Mouse (Mus musculus): ENCODE results near the gene Galm. TPM values are rescaled to one million over a fixed set of nuclear protein-coding genes. Genes with fewer than 3 reads are reported as not detected.

Gene Galm
- polyA plus RNA-seq, 1 experiment, result 3.7 TPM

GRCm38 (mm10) chr17:80113468-80113867, 13.8 kb upstream of the Galm start:
- H3ac ChIP-seq (ENCODE audit: control insufficient read depth, insufficient read length, low read depth), result no peak overlapping the region
- H3K4me3 ChIP-seq (ENCODE audit: insufficient read depth, poor library complexity, severe bottlenecking), result no peak overlapping the region
- no peak for TF ChIP-seq MYOD1 (IDR thresholded peaks at IDR 0.05; ENCODE audit: control insufficient read depth, insufficient read length, low read depth)
- TF ChIP-seq CEBPB (IDR thresholded peaks at IDR 0.05; ENCODE audit: low read depth), result no peak
- no peak for TF ChIP-seq FOSL1 (IDR thresholded peaks at IDR 0.05; ENCODE audit: insufficient read depth, low read length, poor library complexity, severe bottlenecking)
- no peak for TF ChIP-seq CTCF (IDR thresholded peaks at IDR 0.05; ENCODE audit: control insufficient read depth, insufficient read depth, insufficient read length)
- no peak for TF ChIP-seq USF1 (IDR thresholded peaks at IDR 0.05; ENCODE audit: low read depth)
- no peak for TF ChIP-seq MAX (IDR thresholded peaks at IDR 0.05)
- no peak for TF ChIP-seq MYOG (IDR thresholded peaks at IDR 0.05; ENCODE audit: control insufficient read depth, extremely low read depth, insufficient read length)
- H3K79me3 ChIP-seq (ENCODE audit: low read depth), result no peaks in the 10 kb centered on the region
- H3K36me3 ChIP-seq (ENCODE audit: control insufficient read depth, insufficient read depth), result no peaks in the 10 kb centered on the region
- no peaks in the 10 kb centered on the region for H3K79me2 ChIP-seq (ENCODE audit: control insufficient read depth, insufficient read depth)
- no peaks in the 10 kb centered on the region for H3K27me3 ChIP-seq (ENCODE audit: control insufficient read depth, insufficient read depth, insufficient read length)

GRCm38 (mm10) chr17:80120396-80120795, 6.9 kb upstream of the Galm start:
- no peaks in the 10 kb centered on the region for H3K36me3 ChIP-seq (ENCODE audit: control insufficient read depth, insufficient read depth)
- H3ac ChIP-seq (ENCODE audit: control insufficient read depth, insufficient read length, low read depth), result no peak overlapping the region
- no peak overlapping the region for H3K4me3 ChIP-seq (ENCODE audit: insufficient read depth, poor library complexity, severe bottlenecking)
- no peaks in the 10 kb centered on the region for H3K27me3 ChIP-seq (ENCODE audit: control insufficient read depth, insufficient read depth, insufficient read length)
- no peaks in the 10 kb centered on the region for H3K79me2 ChIP-seq (ENCODE audit: control insufficient read depth, insufficient read depth)
- H3K79me3 ChIP-seq (ENCODE audit: low read depth), result no peaks in the 10 kb centered on the region
- TF ChIP-seq MAX (IDR thresholded peaks at IDR 0.05) (no peak), CEBPB (IDR thresholded peaks at IDR 0.05; ENCODE audit: low read depth) (no peak), FOSL1 (IDR thresholded peaks at IDR 0.05; ENCODE audit: insufficient read depth, low read length, poor library complexity, severe bottlenecking) (no peak), USF1 (IDR thresholded peaks at IDR 0.05; ENCODE audit: low read depth) (no peak), CTCF (IDR thresholded peaks at IDR 0.05; ENCODE audit: control insufficient read depth, insufficient read depth, insufficient read length) (no peak), MYOG (IDR thresholded peaks at IDR 0.05; ENCODE audit: control insufficient read depth, extremely low read depth, insufficient read length) (no peak), MYOD1 (IDR thresholded peaks at IDR 0.05; ENCODE audit: control insufficient read depth, insufficient read length, low read depth) (no peak)

GRCm38 (mm10) chr17:80121833-80122232, 5.4 kb upstream of the Galm start:
- no peaks in the 10 kb centered on the region for H3K79me3 ChIP-seq (ENCODE audit: low read depth)
- H3K4me3 ChIP-seq (ENCODE audit: insufficient read depth, poor library complexity, severe bottlenecking), result no peak overlapping the region
- H3ac ChIP-seq (ENCODE audit: control insufficient read depth, insufficient read length, low read depth), result no peak overlapping the region
- H3K27me3 ChIP-seq (ENCODE audit: control insufficient read depth, insufficient read depth, insufficient read length), result no peaks in the 10 kb centered on the region
- H3K36me3 ChIP-seq (ENCODE audit: control insufficient read depth, insufficient read depth), result no peaks in the 10 kb centered on the region
- H3K79me2 ChIP-seq (ENCODE audit: control insufficient read depth, insufficient read depth), result no peaks in the 10 kb centered on the region
- no peak for TF ChIP-seq MAX (IDR thresholded peaks at IDR 0.05)
- no peak for TF ChIP-seq CTCF (IDR thresholded peaks at IDR 0.05; ENCODE audit: control insufficient read depth, insufficient read depth, insufficient read length)
- TF ChIP-seq USF1 (IDR thresholded peaks at IDR 0.05; ENCODE audit: low read depth), result no peak
- no peak for TF ChIP-seq MYOG (IDR thresholded peaks at IDR 0.05; ENCODE audit: control insufficient read depth, extremely low read depth, insufficient read length)
- TF ChIP-seq MYOD1 (IDR thresholded peaks at IDR 0.05; ENCODE audit: control insufficient read depth, insufficient read length, low read depth), result no peak
- no peak for TF ChIP-seq FOSL1 (IDR thresholded peaks at IDR 0.05; ENCODE audit: insufficient read depth, low read length, poor library complexity, severe bottlenecking)
- TF ChIP-seq CEBPB (IDR thresholded peaks at IDR 0.05; ENCODE audit: low read depth), result no peak

GRCm38 (mm10) chr17:80124985-80125750, 2.1 kb upstream of the Galm start:
- H3K79me2 ChIP-seq (ENCODE audit: control insufficient read depth, insufficient read depth), result no peaks in the 10 kb centered on the region
- TF ChIP-seq MYOD1 (IDR thresholded peaks at IDR 0.05; ENCODE audit: control insufficient read depth, insufficient read length, low read depth) (no peak), USF1 (IDR thresholded peaks at IDR 0.05; ENCODE audit: low read depth) (no peak), FOSL1 (IDR thresholded peaks at IDR 0.05; ENCODE audit: insufficient read depth, low read length, poor library complexity, severe bottlenecking) (no peak), MYOG (IDR thresholded peaks at IDR 0.05; ENCODE audit: control insufficient read depth, extremely low read depth, insufficient read length) (no peak), CEBPB (IDR thresholded peaks at IDR 0.05; ENCODE audit: low read depth) (no peak), MAX (IDR thresholded peaks at IDR 0.05) (no peak), CTCF (IDR thresholded peaks at IDR 0.05; ENCODE audit: control insufficient read depth, insufficient read depth, insufficient read length) (no peak)
- no peak overlapping the region for H3K4me3 ChIP-seq (ENCODE audit: insufficient read depth, poor library complexity, severe bottlenecking)
- no peaks in the 10 kb centered on the region for H3K79me3 ChIP-seq (ENCODE audit: low read depth)
- no peaks in the 10 kb centered on the region for H3K36me3 ChIP-seq (ENCODE audit: control insufficient read depth, insufficient read depth)
- no peak overlapping the region for H3ac ChIP-seq (ENCODE audit: control insufficient read depth, insufficient read length, low read depth)
- no peaks in the 10 kb centered on the region for H3K27me3 ChIP-seq (ENCODE audit: control insufficient read depth, insufficient read depth, insufficient read length)

- Histone ChIP-seq H3K36me3 (ENCODE audit: control insufficient read depth, insufficient read depth) (no peaks in the 10 kb centered on the region), H3K27me3 (ENCODE audit: control insufficient read depth, insufficient read depth, insufficient read length) (no peaks in the 10 kb centered on the region), H3K79me2 (ENCODE audit: control insufficient read depth, insufficient read depth) (no peaks in the 10 kb centered on the region), H3ac (ENCODE audit: control insufficient read depth, insufficient read length, low read depth) (no peak overlapping the region), H3K4me3 (ENCODE audit: insufficient read depth, poor library complexity, severe bottlenecking) (no peak overlapping the region), H3K79me3 (ENCODE audit: low read depth) (no peaks in the 10 kb centered on the region)
- TF ChIP-seq MYOD1 (IDR thresholded peaks at IDR 0.05; ENCODE audit: control insufficient read depth, insufficient read length, low read depth) (no peak), MYOG (IDR thresholded peaks at IDR 0.05; ENCODE audit: control insufficient read depth, extremely low read depth, insufficient read length) (no peak), USF1 (IDR thresholded peaks at IDR 0.05; ENCODE audit: low read depth) (no peak), FOSL1 (IDR thresholded peaks at IDR 0.05; ENCODE audit: insufficient read depth, low read length, poor library complexity, severe bottlenecking) (no peak), CEBPB (IDR thresholded peaks at IDR 0.05; ENCODE audit: low read depth) (no peak), MAX (IDR thresholded peaks at IDR 0.05) (no peak)
Measured at GRCm38 (mm10) chr17:80126166-80126565, 1.1 kb upstream of the Galm start.
